Mouse (Mus musculus): ENCODE measurements around the gene Bach2. TPM values are rescaled to one million over a fixed set of nuclear protein-coding genes. Genes with fewer than 3 reads are reported as not detected.

The Bach2 gene
- polyA plus RNA-seq, 1 experiment, result 14.1 TPM

DNA sequence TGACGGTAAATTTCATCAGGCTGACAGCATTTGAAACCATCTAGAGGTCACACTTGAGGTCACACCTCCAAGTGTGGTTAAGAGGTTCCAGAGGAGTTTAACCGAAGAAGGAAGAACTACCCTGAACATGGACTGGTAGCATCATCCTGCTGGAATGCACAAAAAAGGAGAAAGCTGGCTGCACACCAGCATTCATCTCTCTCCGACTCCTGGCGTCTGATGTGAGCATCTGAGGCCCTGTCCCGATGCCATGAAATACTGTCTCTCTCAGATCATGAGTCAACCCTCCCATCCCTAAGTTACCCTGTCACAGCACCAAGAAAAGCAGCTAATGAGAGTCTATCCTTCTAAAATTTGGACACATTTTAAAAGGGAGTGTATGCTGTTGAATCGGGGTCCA lies 17.6 kb upstream of the Bach2 start:
- Histone ChIP-seq H3K27ac (ENCODE audit: insufficient read depth, low read length) (peak overlapping the region; percentile 60), H3K4me3 (ENCODE audit: extremely low read depth, insufficient read depth, insufficient read length) (no peak overlapping the region), H3K4me1 (ENCODE audit: control insufficient read depth, insufficient read depth, insufficient read length) (peaks cover 35% of the 10 kb centered on the region), H3K27me3 (ENCODE audit: control insufficient read depth, insufficient read depth, low read length) (no peaks in the 10 kb centered on the region), H3K36me3 (ENCODE audit: control insufficient read depth, insufficient read depth, low read length) (no peaks in the 10 kb centered on the region)
- no peak for DNase-seq (ENCODE audit: low read depth in 1 of 2, low spot score in 2 of 2)
- 71% methylated on average over 6 of the region's 6 CpGs for WGBS
- TF ChIP-seq POLR2A (IDR thresholded peaks at IDR 0.05; ENCODE audit: low read depth, low read length) (no peak), CTCF (IDR thresholded peaks at IDR 0.05; ENCODE audit: extremely low read depth, insufficient read depth, insufficient read length, insufficient replicate concordance) (no peak)

- DNase-seq (ENCODE audit: low read depth in 1 of 2, low spot score in 2 of 2), result no peak
- Histone ChIP-seq H3K4me1 (ENCODE audit: control insufficient read depth, insufficient read depth, insufficient read length) (peaks cover 34% of the 10 kb centered on the region), H3K27me3 (ENCODE audit: control insufficient read depth, insufficient read depth, low read length) (no peaks in the 10 kb centered on the region), H3K27ac (ENCODE audit: insufficient read depth, low read length) (no peak overlapping the region), H3K36me3 (ENCODE audit: control insufficient read depth, insufficient read depth, low read length) (no peaks in the 10 kb centered on the region), H3K4me3 (ENCODE audit: extremely low read depth, insufficient read depth, insufficient read length) (no peak overlapping the region)
- TF ChIP-seq CTCF (IDR thresholded peaks at IDR 0.05; ENCODE audit: extremely low read depth, insufficient read depth, insufficient read length, insufficient replicate concordance), result no peak
- no peak for TF ChIP-seq POLR2A (IDR thresholded peaks at IDR 0.05; ENCODE audit: low read depth, low read length)
Measured at GRCm38 (mm10) chr4:32223563-32223962, 15.0 kb upstream of the Bach2 start.

DNA sequence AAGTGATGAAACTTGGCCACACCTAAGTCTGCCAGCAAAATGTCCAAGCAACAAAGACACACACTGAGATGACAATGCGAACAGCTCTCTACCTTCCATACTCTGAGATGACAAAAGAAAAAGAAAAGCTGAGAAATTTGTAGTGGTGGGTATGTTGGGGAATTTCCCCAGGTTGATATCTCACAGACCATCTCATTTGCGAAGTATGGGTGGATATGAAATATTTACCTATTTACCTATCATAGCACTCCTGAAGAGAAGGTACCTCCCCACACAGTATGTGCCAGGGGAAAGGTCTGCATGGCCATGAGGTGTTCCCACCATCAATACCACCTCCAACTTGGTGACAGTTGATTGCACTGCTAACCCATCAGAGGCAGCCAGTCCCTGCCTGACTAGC lies 13.4 kb upstream of the Bach2 start:
- Histone ChIP-seq H3K36me3 (ENCODE audit: control insufficient read depth, insufficient read depth, low read length) (no peaks in the 10 kb centered on the region), H3K27me3 (ENCODE audit: control insufficient read depth, insufficient read depth, low read length) (no peaks in the 10 kb centered on the region), H3K27ac (ENCODE audit: insufficient read depth, low read length) (no peak overlapping the region), H3K4me1 (ENCODE audit: control insufficient read depth, insufficient read depth, insufficient read length) (peaks cover 37% of the 10 kb centered on the region), H3K4me3 (ENCODE audit: extremely low read depth, insufficient read depth, insufficient read length) (no peak overlapping the region)
- TF ChIP-seq CTCF (IDR thresholded peaks at IDR 0.05; ENCODE audit: extremely low read depth, insufficient read depth, insufficient read length, insufficient replicate concordance) (no peak), POLR2A (IDR thresholded peaks at IDR 0.05; ENCODE audit: low read depth, low read length) (no peak)
- DNase-seq (ENCODE audit: low read depth in 1 of 2, low spot score in 2 of 2), result no peak
- 85% methylated on average over 2 of the region's 2 CpGs for WGBS

- DNase-seq (ENCODE audit: low read depth in 1 of 2, low spot score in 2 of 2), result no peak
- Histone ChIP-seq H3K27me3 (ENCODE audit: control insufficient read depth, insufficient read depth, low read length) (no peaks in the 10 kb centered on the region), H3K4me1 (ENCODE audit: control insufficient read depth, insufficient read depth, insufficient read length) (peaks cover 40% of the 10 kb centered on the region; the same call in 1 of the 2 replicates), H3K4me3 (ENCODE audit: extremely low read depth, insufficient read depth, insufficient read length) (no peak overlapping the region), H3K27ac (ENCODE audit: insufficient read depth, low read length) (peak overlapping the region; percentile 82), H3K36me3 (ENCODE audit: control insufficient read depth, insufficient read depth, low read length) (no peaks in the 10 kb centered on the region)
- TF ChIP-seq POLR2A (IDR thresholded peaks at IDR 0.05; ENCODE audit: low read depth, low read length) (no peak), CTCF (IDR thresholded peaks at IDR 0.05; ENCODE audit: extremely low read depth, insufficient read depth, insufficient read length, insufficient replicate concordance) (no peak)
- WGBS, result 85% methylated on average over 8 of the region's 8 CpGs
Measured at GRCm38 (mm10) chr4:32227970-32228557, 10.5 kb upstream of the Bach2 start.

DNA sequence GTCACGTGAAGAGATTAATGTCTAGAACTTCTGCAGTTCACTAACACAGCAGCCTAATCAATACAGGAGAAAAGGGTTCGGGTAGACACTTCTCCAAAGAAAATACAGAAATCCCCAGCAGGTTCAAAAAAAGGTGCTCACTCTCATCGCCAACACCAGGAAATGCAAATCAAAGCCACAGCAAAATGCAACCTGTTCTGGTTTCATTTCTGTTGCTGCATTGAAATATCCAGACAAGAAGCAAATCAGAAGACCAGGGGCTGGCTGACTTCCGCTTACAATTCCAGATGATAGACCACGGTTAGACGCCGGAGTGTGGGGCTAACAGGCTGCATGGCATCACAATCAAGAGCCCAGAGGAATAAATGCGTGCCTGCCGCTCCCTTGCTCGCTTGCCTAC lies 9.3 kb upstream of the Bach2 start:
- H3K27me3 ChIP-seq (ENCODE audit: control insufficient read depth, insufficient read depth, low read length), result no peaks in the 10 kb centered on the region
- H3K36me3 ChIP-seq (ENCODE audit: control insufficient read depth, insufficient read depth, low read length), result no peaks in the 10 kb centered on the region
- DNase-seq (ENCODE audit: low read depth in 1 of 2, low spot score in 2 of 2), result peak; percentile 42 to 61
- WGBS, result 43% methylated on average over 10 of the region's 10 CpGs
- no peak overlapping the region for H3K4me3 ChIP-seq (ENCODE audit: extremely low read depth, insufficient read depth, insufficient read length)
- peaks cover 46% of the 10 kb centered on the region; the same call in 1 of the 2 replicates for H3K4me1 ChIP-seq (ENCODE audit: control insufficient read depth, insufficient read depth, insufficient read length)
- no peak for TF ChIP-seq CTCF (IDR thresholded peaks at IDR 0.05; ENCODE audit: extremely low read depth, insufficient read depth, insufficient read length, insufficient replicate concordance)
- no peak; the same call in 1 of the 2 replicates for TF ChIP-seq POLR2A (IDR thresholded peaks at IDR 0.05; ENCODE audit: low read depth, low read length)
- peak overlapping the region; percentile 94 for H3K27ac ChIP-seq (ENCODE audit: insufficient read depth, low read length)

- 76% methylated on average over 11 of the region's 11 CpGs for WGBS
Measured at GRCm38 (mm10) chr4:32231258-32232055, 7.1 kb upstream of the Bach2 start.

More at GRCm38 (mm10) chr4:32231258-32232055, 7.1 kb upstream of the Bach2 start:
- H3K27me3 ChIP-seq (ENCODE audit: control insufficient read depth, insufficient read depth, low read length), result no peaks in the 10 kb centered on the region
- TF ChIP-seq POLR2A (IDR thresholded peaks at IDR 0.05; ENCODE audit: low read depth, low read length), result no peak
- no peak for TF ChIP-seq CTCF (IDR thresholded peaks at IDR 0.05; ENCODE audit: extremely low read depth, insufficient read depth, insufficient read length, insufficient replicate concordance)
- peaks cover 39% of the 10 kb centered on the region; the same call in 1 of the 2 replicates for H3K4me1 ChIP-seq (ENCODE audit: control insufficient read depth, insufficient read depth, insufficient read length)
- no peak overlapping the region for H3K4me3 ChIP-seq (ENCODE audit: extremely low read depth, insufficient read depth, insufficient read length)
- H3K36me3 ChIP-seq (ENCODE audit: control insufficient read depth, insufficient read depth, low read length), result no peaks in the 10 kb centered on the region
- peak in 1 of 2 experiments; percentile 51 for DNase-seq (ENCODE audit: low read depth in 1 of 2, low spot score in 2 of 2)
- H3K27ac ChIP-seq (ENCODE audit: insufficient read depth, low read length), result peak overlapping the region; percentile 97

Measured in spleen, adult 2 months (tissue).